Mouse (Mus musculus): ENCODE measurements around the gene Eya2.

- TF ChIP-seq CTCF (IDR thresholded peaks at IDR 0.05; ENCODE audit: extremely low read depth, insufficient read depth, low read length) (no peak), POLR2A (IDR thresholded peaks at IDR 0.05; ENCODE audit: extremely low read depth, insufficient read depth, low read length) (no peak)
Observed at GRCm38 (mm10) chr2:165563298-165564058, 31.4 kb upstream of the Eya2 start.

Measured in cortical plate, adult 2 months (tissue).